Comparison of ENCODE assay signal across 11 mouse cellular contexts in the genomic region with DNA sequence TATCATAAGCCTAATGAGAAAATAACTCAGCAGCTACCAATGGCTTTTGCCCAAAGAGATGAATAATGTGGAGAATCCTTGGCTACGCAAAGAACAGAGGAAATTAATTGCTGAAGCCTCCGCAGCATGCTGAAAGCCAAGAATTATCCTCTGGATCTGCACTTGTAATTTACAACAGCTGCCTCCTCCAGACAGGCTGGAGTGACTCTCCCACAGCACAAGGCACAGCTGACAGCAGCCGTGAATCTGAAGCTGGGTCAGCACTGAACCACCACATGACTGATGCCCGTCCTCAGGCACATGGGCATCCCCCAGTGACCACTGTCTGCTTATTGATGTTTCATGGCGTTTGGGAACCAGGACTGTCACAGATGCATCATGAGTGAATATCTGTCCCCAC.
DNase-seq lines count a peak whose midpoint lies in the region; ATAC-seq lines count a peak whose summit lies in the region.
"Had no signal": no experiment of that assay in that cellular context is flagged by ENCODE, and none has a peak within 500 bp of the region (broad histone marks: within the 10 kb centered on the region; RNA-seq: fewer than 3 reads in every experiment).

No protein-coding gene starts in this region.

- no peak overlapping the region for H3K27ac ChIP-seq in kidney, embryonic 14.5 days (ENCODE audit: low read depth, low read length)
- peak overlapping the region; percentile 64 for H3K27ac ChIP-seq in hindbrain, embryonic 13.5 days
- peak overlapping the region; percentile 49 for H3K27ac ChIP-seq in neural tube, embryonic 13.5 days (replicated peaks)
- H3K27ac ChIP-seq: limb, embryonic 15.5 days had no signal

- H3K9ac ChIP-seq in kidney, embryonic 14.5 days (ENCODE audit: low read depth, low read length) = no peak overlapping the region
- H3K9ac ChIP-seq in hindbrain, embryonic 13.5 days = no peak overlapping the region
- H3K9ac ChIP-seq in neural tube, embryonic 13.5 days = no peak overlapping the region
- H3K9ac ChIP-seq: limb, embryonic 15.5 days had no signal

- H3K4me2 ChIP-seq in kidney, embryonic 14.5 days (replicated peaks; ENCODE audit: low read depth, low read length) = no peak overlapping the region
- no peak overlapping the region for H3K4me2 ChIP-seq in hindbrain, embryonic 13.5 days
- H3K4me2 ChIP-seq in neural tube, embryonic 13.5 days = no peak overlapping the region
- H3K4me2 ChIP-seq: limb, embryonic 15.5 days had no signal

- WGBS in kidney, embryonic 14.5 days = 32% methylated on average over 5 of the region's 5 CpGs
- 26% methylated on average over 5 of the region's 5 CpGs for WGBS in hindbrain, embryonic 13.5 days
- WGBS in neural tube, embryonic 13.5 days = 13% methylated on average over 5 of the region's 5 CpGs

- no peaks in the 10 kb centered on the region for H3K27me3 ChIP-seq in kidney, embryonic 14.5 days (ENCODE audit: control insufficient read depth, insufficient read depth, low read length)
- H3K27me3 ChIP-seq in hindbrain, embryonic 13.5 days = peaks cover 7% of the 10 kb centered on the region; the same call in 1 of the 2 replicates
- H3K27me3 ChIP-seq in neural tube, embryonic 13.5 days = no peaks in the 10 kb centered on the region
- H3K27me3 ChIP-seq: limb, embryonic 15.5 days had no signal

- H3K9me3 ChIP-seq in kidney, embryonic 14.5 days (ENCODE audit: control insufficient read depth, low read length) = no peaks in the 10 kb centered on the region
- H3K9me3 ChIP-seq in hindbrain, embryonic 13.5 days = no peaks in the 10 kb centered on the region
- H3K9me3 ChIP-seq in neural tube, embryonic 13.5 days = no peaks in the 10 kb centered on the region
- H3K9me3 ChIP-seq: limb, embryonic 15.5 days had no signal

- no peak overlapping the region for H3K4me3 ChIP-seq in kidney, embryonic 14.5 days (ENCODE audit: low read length)
- H3K4me3 ChIP-seq in hindbrain, embryonic 13.5 days = no peak overlapping the region
- H3K4me3 ChIP-seq in neural tube, embryonic 13.5 days = no peak overlapping the region
- H3K4me3 ChIP-seq: limb, embryonic 15.5 days had no signal

- ATAC-seq in kidney, embryonic 14.5 days (ENCODE audit: low FRiP score, low TSS enrichment) = peak; percentile 62; the same call in 1 of the 2 replicates
- peak; percentile 85 for ATAC-seq in hindbrain, embryonic 13.5 days (ENCODE audit: low FRiP score)
- ATAC-seq in neural tube, embryonic 13.5 days (ENCODE audit: low read depth) = peak; percentile 82

- no peak for DNase-seq in kidney, adult 9 months
- peak; percentile 11 for DNase-seq in lung, postnatal 10 days
- DNase-seq in lung, postnatal 25 days (ENCODE audit: low spot score) = no peak
- no peak for DNase-seq in cerebellum, adult 11 months
- no peak for DNase-seq in urinary bladder, postnatal 10 days (ENCODE audit: low spot score)
- DNase-seq: cerebellum, adult 18-20 months; heart, postnatal 36 days had no signal

- H3K4me1 ChIP-seq in kidney, embryonic 14.5 days (ENCODE audit: control insufficient read depth, insufficient read depth, low read length) = peaks cover 4% of the 10 kb centered on the region; the same call in 1 of the 2 replicates
- H3K4me1 ChIP-seq in hindbrain, embryonic 13.5 days (replicated peaks) = peaks cover 23% of the 10 kb centered on the region
- H3K4me1 ChIP-seq in neural tube, embryonic 13.5 days (replicated peaks) = peaks cover 20% of the 10 kb centered on the region

- H3K36me3 ChIP-seq in kidney, embryonic 14.5 days (ENCODE audit: control insufficient read depth, insufficient read depth, low read length) = no peaks in the 10 kb centered on the region
- no peaks in the 10 kb centered on the region for H3K36me3 ChIP-seq in hindbrain, embryonic 13.5 days
- no peaks in the 10 kb centered on the region for H3K36me3 ChIP-seq in neural tube, embryonic 13.5 days
- H3K36me3 ChIP-seq: limb, embryonic 15.5 days had no signal
